Mouse (Mus musculus) spleen, adult 2 months (tissue): Measurements from ENCODE around the gene Arsk.

ENCODE experiments used
- CTCF ChIP-seq: fragments of 200-500 bp; IDR thresholded peaks from 2 replicates; pipeline ENCODE4 v1.5.1; 2011; ENCODE audit warnings: mild to moderate bottlenecking, inconsistent platforms; ENCODE audit not compliant: insufficient read depth, insufficient read length, insufficient replicate concordance; ENCODE audit errors: extremely low read depth
- POLR2A ChIP-seq: fragments of 200-500 bp; IDR thresholded peaks from 2 replicates; pipeline ENCODE4 v1.6.1; 2011; ENCODE audit warnings: low read depth, low read length, inconsistent platforms

DNA sequence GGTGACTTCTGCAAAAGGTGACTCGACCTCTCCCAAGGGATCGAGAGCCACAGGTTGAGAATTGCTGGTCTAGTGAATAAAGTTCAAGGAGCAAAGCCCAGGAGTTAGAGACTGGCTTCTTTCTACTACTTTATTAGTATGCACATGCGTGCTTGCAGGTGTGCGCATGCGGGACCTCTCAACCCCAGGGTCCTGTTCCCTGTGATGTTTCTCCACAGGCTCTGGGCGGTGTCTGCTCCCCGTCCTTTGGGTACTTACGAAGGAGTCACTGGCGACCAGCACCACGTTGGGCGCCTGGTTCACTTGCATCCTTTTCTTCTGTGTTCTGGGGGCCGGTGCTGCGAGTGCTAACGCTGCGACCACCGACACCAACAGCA, 356 bp downstream of the Arsk start:
- TF ChIP-seq POLR2A (no peak), CTCF (no peak)
